Mouse (Mus musculus) olfactory bulb, adult 2 months (tissue): ENCODE results near the gene Timp3. TPM values are rescaled to one million over a fixed set of nuclear protein-coding genes. Genes with fewer than 3 reads are reported as not detected.

Experiments
- H3K27ac ChIP-seq: fragments of 200-500 bp; 2 replicates; pipeline ENCODE4 v1.5.1; 2012; ENCODE audit warnings: low read depth, low read length; ENCODE audit not compliant: insufficient read depth
- H3K4me1 ChIP-seq: fragments of 200-500 bp; 2 replicates; pipeline ENCODE4 v1.6.1; 2012; ENCODE audit warnings: low read length; ENCODE audit not compliant: control insufficient read depth, insufficient read depth
- H3K4me3 ChIP-seq: fragments of 200-500 bp; 2 replicates; pipeline ENCODE4 v1.5.1; 2012; ENCODE audit warnings: mild to moderate bottlenecking, low read depth, low read length, moderate library complexity; ENCODE audit not compliant: insufficient read depth
- CTCF ChIP-seq: fragments of 200-500 bp; IDR thresholded peaks from 2 replicates; pipeline ENCODE4 v1.5.1; 2012; ENCODE audit warnings: low read depth, mild to moderate bottlenecking, low read length, moderate library complexity; ENCODE audit not compliant: insufficient read depth
- POLR2A ChIP-seq: fragments of 200-500 bp; IDR thresholded peaks from 2 replicates; pipeline ENCODE4 v1.6.1; 2012; ENCODE audit warnings: mild to moderate bottlenecking, low read depth, low read length, moderate library complexity; ENCODE audit not compliant: insufficient read depth
- WGBS: fragments of 180-500 bp; shearing (Covaris S2); methylation state at CpG from one replicate; pipeline ENCODE4 v1.1.7; 2018; 5-methylcytosine and 5-hydroxymethylcytosine counted together
- polyA plus RNA-seq: library from polyadenylated mRNA; stranded (reverse); fragments of >200 nt; gene quantifications from 2 replicates; pipeline ENCODE4 v1.2.4, GENCODE M21; 2012; ENCODE audit warnings: low replicate concordance; ENCODE audit not compliant: missing spikeins, insufficient read depth, insufficient read length

Gene Timp3
- polyA plus RNA-seq, 1 experiment: 64.3 TPM

DNA sequence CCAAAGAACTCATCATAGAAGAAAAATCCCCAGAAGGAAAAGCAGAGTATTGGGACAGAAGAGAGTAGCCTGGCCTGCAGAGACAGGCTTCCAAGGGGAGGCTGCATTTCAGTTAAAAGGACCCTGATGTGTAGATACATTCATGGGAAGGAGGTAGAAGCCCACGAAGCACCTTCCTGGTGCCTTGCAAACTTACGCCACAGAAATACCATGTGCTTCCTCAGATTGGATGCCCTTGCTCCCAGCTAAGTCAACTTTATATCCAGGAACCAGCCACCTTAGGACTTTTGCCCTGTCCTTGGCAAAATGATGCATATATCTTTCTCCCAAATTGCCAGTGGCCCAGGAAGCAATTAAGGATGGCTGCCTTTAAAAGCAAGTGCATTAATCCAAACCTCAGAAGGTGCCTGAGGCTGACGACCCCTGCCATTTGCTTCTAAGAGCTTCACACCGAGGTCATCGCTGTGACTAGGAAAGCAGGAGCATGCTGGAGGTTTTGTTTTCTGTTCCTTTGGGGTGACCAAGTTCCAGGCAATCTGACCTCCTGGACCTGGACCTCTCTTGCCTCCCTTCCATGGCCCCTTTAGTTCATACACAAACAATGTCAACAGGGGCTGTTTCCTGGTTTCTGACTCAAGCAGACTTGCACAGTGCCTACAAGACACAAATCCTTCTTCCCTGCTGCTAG lies 31.0 kb downstream of the Timp3 start:
- H3K27ac ChIP-seq: 0 out of 2 replicates have a peak overlapping the region, but pooled peaks have one; percentile 23

DNA sequence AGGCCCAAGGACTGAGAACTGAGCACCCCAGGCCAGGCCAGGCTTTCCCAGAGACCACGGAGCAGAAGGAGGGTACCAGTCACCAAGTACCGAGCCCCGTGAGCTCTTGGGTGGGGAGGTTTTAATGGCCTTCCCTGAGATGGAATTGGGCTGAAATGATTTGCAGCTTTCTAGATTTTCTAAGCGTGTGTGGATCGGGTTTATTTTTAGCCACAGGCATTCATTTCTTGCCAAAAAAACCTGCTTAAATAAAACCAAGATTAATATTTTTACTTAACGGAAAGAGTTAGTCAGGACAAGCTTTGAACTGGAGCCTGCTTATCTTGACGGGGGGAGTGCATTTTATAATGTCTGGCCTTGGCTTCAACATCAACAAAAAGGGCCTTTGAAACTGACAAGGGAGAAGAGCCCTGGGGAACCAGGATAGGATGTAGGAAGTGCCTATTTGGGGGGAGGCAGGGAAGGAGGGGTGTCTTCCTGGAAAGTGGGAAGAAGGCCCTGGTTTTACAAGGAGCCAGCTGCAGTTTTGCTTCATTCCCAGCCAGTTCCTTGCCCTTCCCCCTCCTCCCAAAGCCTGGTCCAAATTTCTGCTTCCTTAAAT lies 31.6 kb downstream of the Timp3 start:
- Histone ChIP-seq H3K4me1 (peaks cover 12% of the 10 kb centered on the region), H3K4me3 (no peak overlapping the region), H3K27ac (peak overlapping the region; percentile 45; the same call in 1 of the 2 replicates)
- TF ChIP-seq POLR2A (no peak), CTCF (no peak)
- 46% methylated on average over 7 of the region's 7 CpGs for WGBS

More for the DNA sequence above, 31.0 kb downstream of the Timp3 start:
- peaks cover 12% of the 10 kb centered on the region for H3K4me1 ChIP-seq
- no peak overlapping the region for H3K4me3 ChIP-seq
- no peak for TF ChIP-seq CTCF
- TF ChIP-seq POLR2A: no peak
- WGBS: 78% methylated on average over 5 of the region's 5 CpGs

GRCm38 (mm10) chr10:86332942-86333341 lies 32.8 kb downstream of the Timp3 start:
- Histone ChIP-seq H3K4me3 (no peak overlapping the region), H3K27ac (no peak overlapping the region), H3K4me1 (peaks cover 12% of the 10 kb centered on the region)
- no peak for TF ChIP-seq CTCF
- TF ChIP-seq POLR2A: no peak
- 89% methylated on average over 3 of the region's 3 CpGs for WGBS

- Histone ChIP-seq H3K4me1 (peaks cover 11% of the 10 kb centered on the region), H3K4me3 (no peak overlapping the region), H3K27ac (no peak overlapping the region)
- 72% methylated on average over 8 of the region's 8 CpGs for WGBS
- TF ChIP-seq CTCF (no peak), POLR2A (no peak)
Observed at GRCm38 (mm10) chr10:86334581-86334980, 34.4 kb downstream of the Timp3 start.

DNA sequence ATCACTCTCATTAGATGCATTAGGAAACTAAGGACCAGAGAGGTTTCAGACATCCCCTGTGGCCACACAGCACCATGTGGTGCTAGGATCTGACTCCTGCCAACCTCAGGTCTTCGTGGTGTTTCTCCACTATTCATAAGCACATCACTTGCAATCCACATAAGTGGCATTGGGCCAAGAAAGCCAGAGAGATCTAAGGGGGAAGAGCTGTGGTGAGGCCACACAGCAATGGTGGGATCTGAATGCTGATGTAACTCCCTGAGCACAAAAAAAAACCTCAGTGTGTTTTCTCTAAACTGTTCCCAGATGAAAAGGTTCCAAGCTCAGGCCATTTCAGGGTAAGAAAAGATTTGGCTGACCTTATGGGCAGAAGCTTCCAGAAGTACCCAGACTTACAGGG lies 36.3 kb downstream of the Timp3 start:
- Histone ChIP-seq H3K4me3 (no peak overlapping the region), H3K27ac (no peak overlapping the region), H3K4me1 (peaks cover 15% of the 10 kb centered on the region)
- TF ChIP-seq POLR2A (no peak), CTCF (no peak)
- 39% methylated on average over 1 of the region's 1 CpGs for WGBS

DNA sequence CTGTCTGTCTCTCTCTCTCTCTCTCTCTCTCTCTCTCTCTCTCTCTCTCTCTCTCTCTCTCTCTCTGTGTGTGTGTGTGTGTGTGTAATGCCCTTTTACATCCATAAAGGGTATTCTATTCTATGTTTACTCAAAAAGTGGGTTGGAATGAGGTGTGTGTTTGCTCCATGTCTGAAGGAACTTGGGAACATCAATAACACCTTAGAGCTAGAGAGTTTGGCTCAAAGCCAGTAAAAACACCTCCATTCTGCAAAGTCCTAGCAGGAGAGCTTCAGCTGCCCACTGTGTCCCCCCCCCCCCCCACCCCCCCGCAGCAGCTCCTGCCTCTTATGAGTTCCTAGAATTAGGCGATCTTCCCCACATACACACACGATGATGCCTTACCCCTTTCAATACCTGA lies 37.1 kb downstream of the Timp3 start:
- TF ChIP-seq CTCF (no peak), POLR2A (no peak)
- H3K27ac ChIP-seq: no peak overlapping the region
- whole genome bisulfite sequencing: 40% methylated on average over 3 of the region's 3 CpGs
- no peak overlapping the region for H3K4me3 ChIP-seq
- peaks cover 9% of the 10 kb centered on the region for H3K4me1 ChIP-seq

DNA sequence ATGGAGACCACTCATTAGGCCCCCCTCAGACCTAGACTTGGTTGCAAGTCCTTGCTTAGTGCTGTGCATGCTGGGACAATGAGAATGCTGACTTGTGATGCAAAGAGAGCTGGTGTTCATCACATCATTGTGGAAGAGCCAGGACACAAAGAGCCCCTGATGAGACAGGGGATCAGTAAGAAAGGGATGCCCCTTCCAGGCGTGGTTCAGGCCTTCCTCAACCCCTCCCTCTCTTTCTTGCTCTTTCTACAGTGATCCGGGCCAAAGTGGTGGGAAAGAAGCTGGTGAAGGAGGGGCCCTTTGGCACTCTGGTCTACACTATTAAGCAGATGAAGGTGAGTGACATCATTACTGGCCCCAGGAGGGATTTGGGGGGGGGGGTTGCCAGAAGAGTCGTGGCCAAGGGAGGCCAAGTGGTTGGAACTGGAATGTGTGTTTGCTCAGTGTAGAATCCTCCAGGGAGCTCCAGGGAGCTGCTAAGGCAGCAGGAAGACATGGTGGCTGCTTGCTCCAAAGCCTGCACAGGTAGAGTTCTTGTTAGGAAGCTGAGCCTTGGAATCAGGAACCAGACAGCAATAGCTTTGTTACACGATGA lies 38.0 kb downstream of the Timp3 start:
- Histone ChIP-seq H3K27ac (no peak overlapping the region), H3K4me1 (peaks cover 9% of the 10 kb centered on the region), H3K4me3 (no peak overlapping the region)
- 57% methylated on average over 4 of the region's 4 CpGs for WGBS
- TF ChIP-seq CTCF (no peak), POLR2A (no peak)

DNA sequence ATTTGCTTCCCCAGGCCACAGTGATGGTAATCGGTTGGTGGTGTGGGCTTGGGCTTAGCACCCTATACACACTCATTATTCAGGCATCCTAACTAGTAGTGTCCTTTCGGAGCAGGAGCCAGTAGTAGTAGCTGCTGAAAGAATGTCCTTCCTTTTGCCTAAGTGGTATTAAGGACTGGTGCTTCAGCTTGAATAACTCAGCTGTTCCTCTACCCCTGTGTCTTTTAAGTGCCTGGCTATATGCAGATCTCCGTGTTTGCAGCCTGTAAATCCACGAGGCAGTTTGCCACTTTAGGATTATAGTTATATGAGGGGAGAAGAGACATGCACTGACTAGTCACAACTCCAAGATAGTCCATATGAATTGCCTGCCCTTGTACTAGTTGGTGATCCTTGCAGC lies 38.9 kb downstream of the Timp3 start:
- Histone ChIP-seq H3K4me1 (peaks cover 9% of the 10 kb centered on the region), H3K4me3 (no peak overlapping the region), H3K27ac (peak overlapping the region; percentile 33)
- TF ChIP-seq CTCF: no peak
- TF ChIP-seq POLR2A: no peak
- WGBS: 85% methylated on average over 4 of the region's 4 CpGs
